Mouse (Mus musculus) heart, postnatal 25 days (tissue): ENCODE results near the gene Arhgap15. TPM values are rescaled to one million over a fixed set of nuclear protein-coding genes. Genes with fewer than 3 reads are reported as not detected.
A peak's percentile ranks its signal among the peaks of the same experiment; 100 is the strongest.

ENCODE experiments used
- DNase-seq: peaks from one replicate; pipeline ENCODE4 v3.0.0; 2022; ENCODE audit warnings: low spot score
- intact Hi-C: fragments of 180-260 bp; cut with DNase I; formaldehyde crosslinking; loops from one replicate; pipeline ENCODE4 v1.15.1; 2025
- total RNA-seq, 2 experiments: library from RNA; stranded (reverse); gene quantifications; 2 replicates each; pipeline ENCODE4 v1.2.3; 2021

Gene Arhgap15
- total RNA-seq, 2 experiments from 2014 or later, result 0.42 to 0.92 TPM

GRCm38 (mm10) chr2:43772640-43773039 is 24.0 kb downstream of the Arhgap15 start:
- no peak for DNase-seq
- intact Hi-C loops, result no loop called here

- intact Hi-C loops, result no loop called here
- DNase-seq, result no peak
Observed at GRCm38 (mm10) chr2:43782157-43782556, 33.5 kb downstream of the Arhgap15 start.

- intact Hi-C loops, result no loop called here
- DNase-seq, result no peak
Observed at GRCm38 (mm10) chr2:43783759-43784735, 35.4 kb downstream of the Arhgap15 start.

GRCm38 (mm10) chr2:43786101-43786500 is 37.5 kb downstream of the Arhgap15 start:
- no peak for DNase-seq
- intact Hi-C loops, result no loop called here

GRCm38 (mm10) chr2:43787141-43787540 is 38.5 kb downstream of the Arhgap15 start:
- intact Hi-C loops, result no loop called here
- no peak for DNase-seq

GRCm38 (mm10) chr2:43788484-43788883 is 39.9 kb downstream of the Arhgap15 start:
- DNase-seq, result no peak
- intact Hi-C loops, result loop anchor here (2.0 kb wide), 1 partner anchor 114 kb away; no protein-coding TSS in a partner anchor

- intact Hi-C loops, result no loop called here
- no peak for DNase-seq
Observed at GRCm38 (mm10) chr2:43790049-43790693, 41.5 kb downstream of the Arhgap15 start.

GRCm38 (mm10) chr2:43791575-43791974 is 43.0 kb downstream of the Arhgap15 start:
- no peak for DNase-seq
- intact Hi-C loops, result no loop called here

GRCm38 (mm10) chr2:43793105-43793504 is 44.5 kb downstream of the Arhgap15 start:
- DNase-seq, result no peak
- intact Hi-C loops, result no loop called here

- no peak for DNase-seq
- intact Hi-C loops, result no loop called here
Observed at GRCm38 (mm10) chr2:43794700-43795099, 46.1 kb downstream of the Arhgap15 start.

GRCm38 (mm10) chr2:43796448-43796847 is 47.8 kb downstream of the Arhgap15 start:
- intact Hi-C loops, result no loop called here
- DNase-seq, result no peak

- DNase-seq, result peak; percentile 23
- intact Hi-C loops, result no loop called here
Observed at GRCm38 (mm10) chr2:43805960-43806744, 57.5 kb downstream of the Arhgap15 start.

- no peak for DNase-seq
Observed at GRCm38 (mm10) chr2:43815896-43816787, 67.5 kb downstream of the Arhgap15 start.

GRCm38 (mm10) chr2:43816788-43817581 is 68.4 kb downstream of the Arhgap15 start:
- intact Hi-C loops, result no loop called here
- DNase-seq, result peak; percentile 1

More at GRCm38 (mm10) chr2:43815896-43816787, 67.5 kb downstream of the Arhgap15 start:
- intact Hi-C loops, result no loop called here

GRCm38 (mm10) chr2:43835931-43836330 is 87.3 kb downstream of the Arhgap15 start:
- DNase-seq, result no peak
- intact Hi-C loops, result no loop called here

- no peak for DNase-seq
- intact Hi-C loops, result no loop called here
Observed at GRCm38 (mm10) chr2:43841644-43842043, 93.0 kb downstream of the Arhgap15 start.

GRCm38 (mm10) chr2:43851195-43851594 is 102.6 kb downstream of the Arhgap15 start:
- intact Hi-C loops, result loop anchor here (5.0 kb wide), 1 partner anchor 129 kb away; no protein-coding TSS in a partner anchor
- DNase-seq, result no peak

- intact Hi-C loops, result no loop called here
- no peak for DNase-seq
Observed at GRCm38 (mm10) chr2:43862709-43863108, 114.1 kb downstream of the Arhgap15 start.
